Mouse (Mus musculus) left cerebral cortex, postnatal 10 days (tissue): ENCODE measurements around the gene Ergic1. TPM values are rescaled to one million over a fixed set of nuclear protein-coding genes. Genes with fewer than 3 reads are reported as not detected.
A peak's percentile ranks its signal among the peaks of the same experiment; 100 is the strongest.

ENCODE experiments used
- DNase-seq, 2 experiments: peaks; one replicate each; pipeline ENCODE4 v3.0.0; 2021 to 2022; ENCODE audit warnings: low spot score in 2 of 2, mixed read lengths in 1 of 2; ENCODE audit errors: extremely low spot score in 1 of 2
- intact Hi-C: fragments of 180-260 bp; cut with DNase I; formaldehyde crosslinking; loops from one replicate; pipeline ENCODE4 v1.15.1; 2025
- total RNA-seq, 2 experiments: library from RNA; stranded (reverse); gene quantifications; 2 replicates each; pipeline ENCODE4 v1.2.3; 2021

The Ergic1 gene
- total RNA-seq, 2 experiments from 2014 or later: 170 to 171 TPM

DNA sequence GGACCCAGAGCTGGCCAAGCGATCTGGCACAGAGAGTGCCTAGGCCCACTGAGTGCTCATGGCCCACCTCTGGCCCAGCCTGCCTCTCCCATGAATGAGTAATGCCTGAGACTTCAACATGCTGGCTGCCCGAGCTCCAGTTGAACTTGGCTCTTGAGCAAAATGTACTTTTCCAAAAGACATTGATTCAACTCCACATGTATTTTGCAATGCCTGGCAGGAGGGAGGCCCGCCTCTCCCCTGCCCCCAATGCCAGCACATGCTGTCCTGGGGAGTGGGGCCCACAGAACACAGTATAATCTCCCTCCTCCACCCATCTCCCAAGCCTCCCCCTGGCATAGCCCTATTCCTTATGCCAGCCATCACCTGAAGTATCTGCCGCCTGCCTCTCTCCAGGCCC lies 31.2 kb downstream of the Ergic1 start:
- intact Hi-C loops: no loop called here
- peak in 1 of 2 experiments; percentile 17 for DNase-seq

GRCm38 (mm10) chr17:26593199-26593598 lies 31.9 kb downstream of the Ergic1 start:
- DNase-seq: peak in 1 of 2 experiments; percentile 17
- intact Hi-C loops: no loop called here

- intact Hi-C loops: no loop called here
- DNase-seq: peak in 1 of 2 experiments; percentile 22
Observed at GRCm38 (mm10) chr17:26594171-26594570, 32.9 kb downstream of the Ergic1 start.

GRCm38 (mm10) chr17:26594958-26595357 lies 33.7 kb downstream of the Ergic1 start:
- DNase-seq: no peak
- intact Hi-C loops: no loop called here

- intact Hi-C loops: no loop called here
- DNase-seq: peak in 1 of 2 experiments; percentile 42
Observed at GRCm38 (mm10) chr17:26595448-26596167, 34.3 kb downstream of the Ergic1 start.

DNA sequence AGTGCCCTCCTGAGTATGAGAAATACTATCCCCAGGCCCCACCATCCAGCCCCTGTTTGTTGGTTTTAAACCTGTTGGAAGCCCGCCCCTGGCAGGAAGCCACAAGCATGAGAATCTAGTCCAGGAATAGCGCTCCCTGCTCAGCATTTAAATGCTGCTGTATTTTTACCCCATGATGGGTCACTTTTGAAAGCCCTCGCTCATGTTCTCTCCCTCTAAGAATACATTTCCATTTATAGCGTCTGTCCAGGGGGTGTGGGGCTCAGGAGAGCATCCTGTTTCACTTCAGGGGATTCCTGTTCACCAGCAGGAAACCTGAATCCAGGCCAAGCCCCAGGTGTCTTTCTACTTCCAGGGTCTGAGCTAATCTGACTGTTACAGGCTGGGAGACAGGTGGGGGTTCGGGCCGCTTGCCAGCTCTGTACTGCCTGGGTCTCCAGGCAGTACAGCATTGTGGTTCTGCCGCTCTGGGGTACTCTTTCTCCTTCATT lies 34.9 kb downstream of the Ergic1 start:
- DNase-seq: peak; percentile 73 to 90
- intact Hi-C loops: no loop called here

DNA sequence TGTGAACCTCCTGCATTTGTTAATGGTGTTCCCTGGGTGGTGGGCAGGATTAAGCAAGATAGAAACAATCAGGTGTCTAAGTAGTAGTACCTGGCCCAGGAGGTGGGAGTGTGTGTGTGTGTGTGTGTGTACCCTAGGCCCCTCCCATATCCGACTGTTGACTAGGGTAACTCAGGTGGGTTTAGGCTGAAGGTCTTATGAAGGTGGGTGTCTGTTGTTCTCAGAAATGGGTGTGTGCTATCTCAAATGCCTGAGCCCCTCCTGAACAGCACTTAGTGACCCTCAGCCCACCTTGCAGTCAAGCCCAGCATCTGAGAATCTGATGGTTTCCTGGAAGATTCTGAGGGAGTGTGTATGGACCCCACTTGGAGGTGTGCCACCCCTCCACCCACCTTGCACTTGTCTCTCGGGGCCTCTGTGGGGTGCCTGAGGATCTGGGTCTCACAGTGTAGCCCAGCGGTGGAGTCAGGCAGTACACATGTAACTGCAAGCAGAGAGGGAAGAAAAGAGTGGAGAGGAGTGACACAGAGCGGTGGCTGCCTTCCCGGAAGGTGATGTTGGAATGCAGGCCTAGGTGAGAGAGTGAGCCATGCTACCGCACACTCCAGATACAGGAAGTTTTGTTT lies 35.7 kb downstream of the Ergic1 start:
- DNase-seq: peak in 1 of 2 experiments; percentile 57
- intact Hi-C loops: no loop called here

DNA sequence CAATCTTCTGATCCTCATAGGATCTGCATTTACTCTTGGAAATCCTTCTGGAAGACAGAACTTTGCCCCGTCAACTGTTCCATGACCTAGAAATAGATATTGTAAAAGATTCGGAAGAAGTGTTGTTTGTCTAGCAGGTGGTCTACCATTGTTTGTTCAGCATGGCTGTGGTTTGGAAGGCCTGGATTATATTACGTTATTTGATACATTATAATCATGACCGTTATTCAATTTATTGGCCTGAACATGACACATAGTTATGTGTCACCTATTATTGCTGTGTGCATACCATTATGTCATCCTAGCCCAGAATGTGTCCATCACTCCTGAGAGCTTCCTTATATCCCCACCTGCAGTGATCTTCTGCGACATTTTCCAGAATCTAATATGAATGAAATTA lies 37.6 kb downstream of the Ergic1 start:
- DNase-seq: no peak
- intact Hi-C loops: no loop called here

DNA sequence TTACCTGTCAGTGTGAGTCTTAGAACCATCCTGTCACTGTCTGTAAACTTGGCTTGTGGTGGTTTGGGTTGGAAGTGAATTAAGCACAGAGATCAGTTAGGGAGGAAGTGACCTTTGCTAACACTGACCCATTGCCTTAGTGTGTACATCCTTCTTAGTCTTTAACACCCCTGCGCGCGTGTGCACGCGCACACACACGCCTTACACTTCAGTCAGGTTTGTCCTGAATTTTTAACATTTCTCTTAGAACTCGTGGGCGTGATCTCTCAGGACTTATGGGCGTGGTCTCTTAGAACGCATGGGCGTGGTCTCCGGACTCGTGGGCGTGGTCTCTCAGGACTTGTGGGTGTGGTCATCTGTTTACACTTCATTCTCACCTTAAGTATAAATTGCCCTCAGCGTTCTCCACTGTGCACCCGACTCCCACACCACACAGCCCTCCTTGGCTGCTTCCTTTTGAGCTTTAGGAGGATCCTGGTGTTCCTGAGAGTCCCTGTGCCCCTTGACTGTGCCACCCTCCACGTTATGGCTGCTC lies 39.7 kb downstream of the Ergic1 start:
- peak in 1 of 2 experiments; percentile 26 for DNase-seq
- intact Hi-C loops: no loop called here

GRCm38 (mm10) chr17:26601514-26601913 lies 40.2 kb downstream of the Ergic1 start:
- DNase-seq: peak in 1 of 2 experiments; percentile 15
- intact Hi-C loops: no loop called here

GRCm38 (mm10) chr17:26601926-26602325 lies 40.6 kb downstream of the Ergic1 start:
- DNase-seq: no peak
- intact Hi-C loops: no loop called here

- peak in 1 of 2 experiments; percentile 64 for DNase-seq
- intact Hi-C loops: no loop called here
Observed at GRCm38 (mm10) chr17:26602371-26602885, 41.1 kb downstream of the Ergic1 start.

GRCm38 (mm10) chr17:26603311-26603710 lies 42.0 kb downstream of the Ergic1 start:
- intact Hi-C loops: no loop called here
- DNase-seq: peak in 1 of 2 experiments; percentile 27

- no peak for DNase-seq
Observed at GRCm38 (mm10) chr17:26605636-26606035, 44.3 kb downstream of the Ergic1 start.

DNA sequence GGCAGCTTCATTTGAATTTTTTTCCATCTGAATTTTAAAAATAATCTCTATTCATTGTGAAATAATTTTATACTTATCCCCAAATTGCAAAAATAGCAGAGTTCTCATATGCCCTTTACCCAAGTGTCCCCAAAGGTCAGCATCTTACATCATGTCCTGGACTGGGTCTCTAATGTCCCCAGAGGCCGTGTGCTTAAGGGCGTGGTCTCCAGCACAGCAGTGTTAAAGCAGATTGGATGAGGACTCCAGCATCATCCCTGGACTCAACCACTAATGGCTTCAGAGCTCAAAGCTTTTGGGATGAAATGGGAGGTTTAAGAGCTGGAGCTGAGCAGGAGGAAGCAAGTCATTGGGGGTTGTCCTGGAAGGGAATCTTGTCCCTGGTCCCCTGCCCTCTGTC lies 45.2 kb downstream of the Ergic1 start:
- intact Hi-C loops: no loop called here
- no peak for DNase-seq

More at GRCm38 (mm10) chr17:26605636-26606035, 44.3 kb downstream of the Ergic1 start:
- intact Hi-C loops: no loop called here

DNA sequence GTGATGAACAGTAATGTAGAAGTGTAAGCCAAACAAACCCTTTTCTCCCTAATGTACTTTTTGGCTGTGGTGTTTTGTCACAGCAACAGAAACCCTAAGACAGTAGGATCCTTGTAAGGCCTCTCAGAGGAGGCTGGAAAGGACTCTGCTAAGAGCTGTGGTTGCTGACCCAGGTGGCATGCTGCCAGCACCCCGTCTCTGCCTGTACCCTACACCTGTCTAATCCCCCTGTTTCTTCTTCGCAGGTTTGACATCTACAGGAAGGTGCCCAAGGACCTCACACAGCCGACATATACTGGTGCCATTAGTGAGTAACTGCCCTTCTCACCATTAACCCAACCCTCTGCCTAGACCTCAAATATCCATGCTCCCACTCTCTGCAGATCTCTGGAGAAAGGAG lies 47.1 kb downstream of the Ergic1 start:
- peak in 1 of 2 experiments; percentile 34 for DNase-seq
- intact Hi-C loops: no loop called here

GRCm38 (mm10) chr17:26608877-26609276 lies 47.6 kb downstream of the Ergic1 start:
- DNase-seq: no peak
- intact Hi-C loops: no loop called here

DNA sequence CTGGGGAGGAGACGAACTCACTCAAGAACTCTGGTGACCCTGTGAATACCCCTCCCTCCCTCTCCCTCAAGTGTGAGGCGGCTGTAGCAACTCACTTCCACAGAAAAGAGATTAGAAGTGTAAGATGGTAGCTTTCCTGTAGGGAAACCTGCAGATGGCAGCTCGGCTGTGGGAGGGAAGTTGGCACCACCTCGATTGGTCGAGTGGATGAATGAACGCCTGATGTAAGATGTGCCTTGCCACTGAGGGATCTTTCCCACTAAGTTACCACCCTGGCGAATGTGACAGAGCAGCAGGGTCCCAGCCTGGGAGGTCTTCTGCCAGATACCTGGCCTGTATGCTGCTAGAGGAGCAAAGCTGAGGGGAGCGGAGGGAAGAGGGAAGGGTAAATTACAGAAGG lies 48.5 kb downstream of the Ergic1 start:
- intact Hi-C loops: no loop called here
- DNase-seq: no peak

DNA sequence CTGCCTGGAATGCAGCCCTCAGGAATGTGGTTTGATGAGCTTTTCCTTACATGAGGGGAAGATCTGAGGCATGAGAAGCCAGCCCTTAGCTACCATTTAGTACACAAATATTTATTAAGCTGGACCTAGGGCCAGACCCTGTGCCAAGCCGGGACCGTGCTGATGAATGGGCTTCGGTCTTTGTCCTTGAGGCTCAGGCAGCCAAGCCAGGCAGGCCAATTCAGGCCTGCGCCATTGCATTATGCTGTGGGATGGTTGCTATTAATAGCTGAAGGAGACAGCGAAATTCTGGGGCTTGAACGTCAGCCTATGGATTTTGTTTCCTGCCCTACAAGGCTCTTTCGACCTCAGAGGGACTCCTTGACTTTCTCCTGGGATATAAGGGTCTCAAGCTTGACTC lies 50.0 kb downstream of the Ergic1 start:
- intact Hi-C loops: no loop called here
- peak in 1 of 2 experiments; percentile 37 for DNase-seq

DNA sequence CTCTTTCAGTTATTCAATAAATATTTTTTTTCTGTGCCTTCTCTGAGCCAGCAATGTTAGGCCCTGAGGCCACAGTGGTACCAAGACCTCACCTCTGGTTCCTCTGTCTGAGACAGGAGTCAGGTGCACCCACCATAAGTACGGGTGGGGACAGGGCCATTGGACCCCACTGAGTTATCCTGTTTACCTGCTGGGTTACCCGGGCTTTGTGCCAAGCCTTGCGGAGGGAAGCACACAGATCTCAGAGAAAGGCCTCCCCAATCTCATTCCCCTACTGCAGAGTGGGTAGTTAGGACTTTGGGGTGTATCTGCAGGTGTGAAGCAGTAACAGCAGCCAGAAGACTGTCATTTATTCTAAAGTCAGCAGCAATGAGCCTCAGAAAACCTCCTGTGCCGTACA lies 50.6 kb downstream of the Ergic1 start:
- DNase-seq: no peak
- intact Hi-C loops: no loop called here
